Mouse (Mus musculus) layer of hippocampus, adult 18-20 months (tissue): ENCODE measurements at regions not wholly inside any gene's neighbourhood (a gene's known extent, or its start where the extent isn't known, plus 50 kb on each side); places are given as distances from the start of the nearest gene placed in this dataset.
"Not testable (repeated sequence)": the region's sequence is repeated elsewhere in the genome, so short reads cannot be mapped to it uniquely, and the experiment has no call there.

Experiments used
- DNase-seq, 2 experiments: peaks; one replicate each; pipeline ENCODE4 v3.0.0; 2022; ENCODE audit warnings: low spot score in 2 of 2

DNA sequence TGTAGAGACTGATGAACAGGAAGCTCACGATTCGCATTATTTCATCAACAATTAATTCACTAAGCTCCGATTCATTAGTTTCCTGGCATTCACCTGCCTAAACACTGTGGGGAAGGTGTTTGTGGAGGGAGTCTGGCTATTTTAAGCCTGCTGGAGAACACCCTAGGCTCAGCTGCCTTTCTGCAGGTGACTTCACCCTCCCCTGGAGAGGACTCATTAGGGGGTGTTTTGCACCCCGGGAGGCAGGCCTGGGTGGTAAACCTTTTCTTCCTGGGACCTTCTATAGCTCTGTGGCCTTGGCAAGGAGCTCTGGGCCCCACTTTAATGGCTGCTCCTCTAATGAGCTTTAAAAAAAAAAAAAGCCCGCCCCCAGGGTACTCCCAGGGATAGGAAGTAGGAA, 55.4 kb upstream of the Bnc1 start:
- DNase-seq, result no peak

DNA sequence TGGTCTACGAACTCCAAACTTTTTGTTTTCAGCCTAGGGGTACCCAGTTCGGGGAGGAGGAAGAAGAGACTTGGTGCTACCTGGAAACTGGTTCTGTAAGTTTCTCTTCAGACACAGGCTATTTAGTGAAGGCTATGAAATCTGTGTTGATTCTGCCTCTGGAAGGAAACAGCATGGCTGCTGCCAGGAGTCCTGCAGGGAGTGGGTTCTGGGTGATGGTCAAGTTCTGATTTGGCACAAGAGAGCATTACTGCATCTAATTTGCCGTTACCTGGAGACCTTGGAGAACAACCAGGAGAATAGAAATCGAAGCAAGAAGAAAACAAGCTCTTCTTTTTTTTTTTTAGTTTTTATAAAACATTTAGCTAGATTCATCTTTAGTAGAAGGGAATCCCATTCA, 61.3 kb upstream of the Bnc1 start:
- no peak for DNase-seq

DNA sequence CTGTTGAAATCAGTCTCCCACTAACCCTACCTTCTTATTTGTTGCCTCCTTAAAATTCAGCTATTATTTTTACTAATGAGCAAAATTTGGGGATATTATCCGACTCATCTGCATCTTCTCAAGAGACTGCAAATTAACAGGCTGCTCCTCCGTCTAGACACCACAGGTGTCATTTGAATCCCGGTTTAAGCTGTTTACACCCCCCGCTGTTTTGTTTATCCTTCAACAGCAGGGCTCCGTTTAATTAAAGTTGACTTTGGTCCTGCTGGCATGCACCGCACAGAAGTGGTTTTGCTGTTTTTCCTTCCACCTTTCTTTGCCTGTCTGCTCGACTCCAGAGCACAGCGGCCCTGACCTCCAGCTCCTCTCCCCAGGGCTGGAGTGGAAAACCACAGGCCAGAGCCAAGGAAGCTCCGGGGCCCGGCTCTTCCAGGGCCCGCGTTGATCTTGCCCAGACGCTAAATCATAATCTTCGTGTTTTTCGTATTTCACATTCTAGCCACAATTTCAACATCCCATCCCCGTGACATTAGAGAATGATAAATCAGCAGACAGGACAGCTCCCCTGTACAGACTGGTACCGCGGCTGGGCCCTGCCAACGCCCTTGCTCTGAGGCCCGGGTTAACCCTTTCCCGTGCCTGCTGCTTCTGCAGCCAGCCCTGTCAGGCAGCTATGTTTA, 64.6 kb upstream of the Bnc1 start:
- DNase-seq, result no peak

DNA sequence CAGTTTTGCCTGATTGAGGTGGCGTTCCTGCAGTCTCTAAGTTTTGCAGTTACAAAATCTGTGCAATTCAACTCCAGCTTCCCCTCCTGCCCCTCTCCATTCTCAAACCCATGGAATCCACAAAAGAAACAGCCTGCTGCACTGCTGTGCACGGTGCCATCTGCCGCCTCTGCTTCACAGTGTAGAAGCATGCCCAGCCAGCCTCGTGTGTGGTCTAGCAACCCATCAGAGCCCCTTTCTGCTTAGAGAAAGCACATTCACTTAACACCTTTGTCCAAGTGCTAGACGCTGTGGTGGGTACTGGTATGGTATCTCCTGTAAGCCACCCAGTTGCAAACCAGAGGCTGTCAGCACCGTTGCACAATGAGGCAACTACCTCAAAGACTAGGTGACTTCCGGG, 71.3 kb upstream of the Bnc1 start:
- DNase-seq, result no peak

DNA sequence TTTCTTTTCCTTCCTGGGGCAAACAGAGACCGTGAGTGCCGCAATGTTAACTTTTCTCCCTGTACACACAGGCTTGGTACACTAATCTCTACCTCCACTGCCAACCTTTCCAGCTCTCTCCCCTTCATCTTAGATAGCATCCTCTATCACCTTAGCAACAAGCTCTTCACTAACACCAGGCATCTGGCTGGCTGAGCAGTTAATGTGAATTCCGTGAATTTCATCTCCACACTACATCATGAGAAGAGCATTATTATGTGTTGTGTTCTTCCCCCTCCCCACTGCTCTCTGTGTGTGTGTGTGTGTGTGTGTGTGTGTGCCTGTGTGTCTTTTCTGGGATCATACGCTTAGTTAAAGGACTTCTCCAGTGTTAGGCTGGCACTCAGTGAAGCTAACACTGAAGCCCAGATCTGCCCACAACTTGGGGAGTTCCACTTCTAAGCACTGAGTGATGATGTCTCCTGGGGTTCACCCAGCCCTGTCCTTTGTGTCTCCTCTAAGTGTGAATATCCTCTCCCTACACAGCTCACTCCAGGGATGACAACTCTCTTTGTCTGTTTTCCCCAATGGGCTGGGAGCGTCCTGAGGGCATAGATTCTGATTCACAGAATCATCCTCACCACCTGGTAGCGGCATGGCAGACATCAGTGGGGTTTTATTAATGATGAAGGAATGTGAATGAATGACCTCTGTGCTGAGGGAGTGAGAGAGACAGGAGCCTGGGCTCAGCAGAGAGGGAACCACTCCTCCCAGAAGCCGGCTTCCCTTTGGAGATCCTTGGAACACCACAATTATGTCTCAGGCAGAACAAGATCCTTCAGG, 77.7 kb upstream of the Bnc1 start:
- no peak for DNase-seq

DNA sequence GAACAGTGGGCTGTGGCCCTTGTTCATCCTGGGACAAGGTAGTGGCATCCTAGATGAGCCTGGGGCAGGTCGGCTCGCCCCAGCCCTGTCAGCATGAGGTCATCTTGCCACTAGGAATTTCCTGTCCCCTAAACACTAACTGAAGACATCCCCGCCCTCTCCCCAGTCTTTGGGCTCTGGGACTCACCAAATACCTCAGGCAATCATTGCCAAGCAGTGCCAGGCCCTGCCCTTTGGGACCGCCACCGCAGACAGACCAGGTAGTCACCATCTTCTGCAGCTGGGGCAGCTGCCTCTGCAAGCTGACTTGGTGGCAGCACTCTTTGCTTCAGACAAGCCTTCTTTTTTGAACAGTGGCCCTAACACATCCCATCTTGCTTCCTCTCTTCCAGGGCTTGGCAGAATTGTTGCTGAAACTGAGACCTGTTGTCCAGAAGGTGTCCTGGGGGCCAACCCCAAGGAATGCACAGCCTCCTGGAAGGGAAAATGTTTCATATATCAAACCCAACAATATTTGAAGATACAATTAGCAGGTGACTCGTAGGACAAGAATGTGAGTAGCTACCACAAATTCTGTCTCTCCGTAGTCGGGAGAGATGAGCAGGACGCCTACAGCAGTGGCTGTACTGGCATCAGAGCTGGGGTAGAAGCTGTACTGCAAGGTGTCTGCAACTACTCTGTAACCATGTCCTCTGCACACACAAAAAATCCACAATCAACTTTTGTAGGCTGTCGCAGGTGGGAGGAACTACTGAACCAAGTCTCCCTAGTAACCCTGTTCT, 79.0 kb upstream of the Bnc1 start:
- DNase-seq, result no peak

DNA sequence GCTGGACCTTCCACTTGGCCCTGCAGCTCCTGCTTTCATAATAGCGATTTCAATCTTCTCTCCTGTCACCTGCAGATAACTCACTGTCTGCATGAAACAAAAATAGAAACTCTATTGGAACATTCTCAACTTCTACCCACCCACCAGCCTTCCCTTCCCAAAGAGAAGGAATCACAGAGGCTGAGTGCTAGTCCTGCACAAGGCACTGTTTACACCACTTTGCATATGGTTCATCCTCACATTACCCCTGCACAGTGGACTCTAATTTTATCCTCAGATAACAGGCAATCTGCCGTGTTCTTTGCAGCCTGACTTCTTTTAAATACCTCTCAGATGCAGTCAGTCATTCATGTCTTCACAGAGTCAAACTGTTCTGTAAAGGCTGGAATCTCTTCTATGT, 83.3 kb upstream of the Bnc1 start:
- DNase-seq, result peak in 1 of 2 experiments; percentile 7

DNA sequence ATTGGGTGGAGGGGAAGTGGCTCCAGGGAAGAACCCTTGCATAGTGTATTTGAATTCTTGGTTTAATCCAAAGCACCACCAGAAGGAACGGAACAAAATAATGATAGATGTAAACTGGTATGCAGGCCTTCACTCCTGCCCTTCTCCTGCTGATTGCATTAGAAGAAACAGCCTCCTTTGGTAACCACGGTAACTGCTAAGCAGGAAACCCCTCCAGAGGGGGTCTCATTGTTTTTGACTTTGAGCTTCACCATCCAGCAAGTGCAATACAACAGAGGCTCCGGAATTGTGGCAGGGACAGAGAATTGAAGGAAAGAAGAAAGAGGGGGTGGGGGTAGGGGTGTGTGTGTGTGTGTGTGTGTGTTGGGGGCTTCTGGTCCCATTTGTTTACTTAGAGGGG, 89.8 kb upstream of the Bnc1 start:
- no peak for DNase-seq

DNA sequence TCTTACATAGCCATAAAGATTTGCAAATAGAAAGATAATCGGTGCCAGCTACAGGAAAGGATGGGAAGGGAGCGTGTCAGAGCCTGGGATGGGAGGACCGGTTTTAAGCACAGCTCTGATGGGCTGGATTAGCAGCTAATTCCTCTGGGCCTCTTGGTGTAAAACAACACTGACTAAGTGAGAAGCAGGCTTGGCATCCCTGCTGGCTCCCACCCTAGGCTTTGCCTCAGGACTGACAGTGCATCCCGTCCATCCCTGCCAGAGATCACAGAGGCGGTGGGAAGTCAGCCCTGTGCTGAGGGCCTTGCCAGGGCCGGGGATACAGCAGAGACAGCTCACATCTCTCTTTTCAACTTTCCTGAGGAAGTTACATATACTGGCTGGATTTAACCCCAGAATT, 90.8 kb upstream of the Sh3gl3 start:
- no peak for DNase-seq

DNA sequence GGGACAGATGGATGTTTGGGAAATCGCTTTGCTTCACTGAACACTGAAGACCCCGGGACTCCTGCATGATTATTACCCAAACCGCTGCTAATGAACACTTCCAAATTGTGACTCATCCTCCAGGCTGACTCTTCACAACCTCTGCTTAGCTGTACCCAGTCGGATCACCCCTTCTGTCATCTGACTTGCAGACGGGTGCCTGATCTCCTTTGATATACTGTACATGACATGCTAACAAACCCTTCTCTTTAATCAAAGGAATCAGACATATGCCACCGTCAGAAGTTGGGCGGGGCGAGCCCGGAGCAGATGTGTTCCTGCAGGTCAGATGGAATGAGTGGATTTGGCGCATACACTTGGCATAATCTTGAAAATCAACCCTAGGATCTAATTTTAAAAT, 89.2 kb upstream of the Sh3gl3 start:
- peak in 1 of 2 experiments; percentile 15 for DNase-seq

DNA sequence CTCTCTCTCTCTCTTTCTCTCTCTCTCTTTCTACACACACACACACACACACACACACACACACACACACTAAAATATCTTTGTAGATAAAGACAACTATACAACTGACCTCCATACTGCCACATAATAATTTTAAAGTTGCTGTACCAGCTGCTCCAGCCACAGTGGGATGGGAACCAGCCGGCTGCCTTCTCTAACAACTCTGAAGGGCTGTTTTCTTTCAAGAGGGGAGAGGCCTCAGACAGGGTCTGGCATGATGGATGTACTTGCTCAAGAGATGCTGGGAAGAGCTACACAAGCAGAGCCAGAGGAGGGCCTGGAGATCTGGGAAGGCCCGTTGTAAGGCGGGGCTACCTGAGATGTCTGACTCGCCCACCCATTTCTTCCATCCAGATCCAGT, 88.4 kb upstream of the Sh3gl3 start:
- no peak for DNase-seq

DNA sequence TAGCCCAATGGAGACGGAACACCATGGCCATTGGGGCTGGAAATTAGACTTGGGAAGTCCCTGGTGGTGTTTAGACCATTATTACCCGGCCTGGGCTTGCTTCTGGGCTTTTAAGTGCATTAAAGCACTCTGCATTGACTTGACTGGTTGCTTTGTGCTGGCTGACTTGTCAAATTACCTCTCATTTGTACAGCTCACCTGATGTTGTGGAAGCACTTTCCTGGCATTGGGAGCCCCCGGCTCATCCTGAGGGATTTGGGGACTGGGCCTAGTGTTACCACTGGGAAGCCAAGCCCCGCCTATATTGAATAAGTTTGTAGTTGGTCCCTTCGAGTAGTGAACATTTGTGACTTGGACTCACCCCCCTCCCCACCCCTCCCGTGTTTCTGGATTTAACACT, 75.5 kb upstream of the Sh3gl3 start:
- no peak for DNase-seq

DNA sequence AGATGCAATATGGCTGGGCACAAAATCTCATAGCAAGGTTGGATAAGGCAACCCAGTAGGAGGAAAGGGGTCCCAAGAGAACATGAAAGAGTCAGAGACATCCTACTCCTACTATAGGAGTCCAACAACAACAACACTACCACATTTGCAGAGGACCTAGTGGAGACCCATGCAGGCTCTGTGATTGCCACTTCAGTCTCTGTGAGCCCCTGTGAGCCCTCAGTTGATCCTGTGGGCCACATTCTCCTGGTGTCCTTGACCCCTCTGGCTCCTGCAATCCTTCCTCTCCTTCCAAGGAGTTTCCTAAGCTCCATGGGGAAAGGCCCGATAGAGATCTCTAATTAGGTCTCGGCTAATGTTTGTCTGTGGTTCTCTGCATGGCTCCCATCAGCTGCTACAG, 72.3 kb upstream of the Sh3gl3 start:
- DNase-seq, result no peak

DNA sequence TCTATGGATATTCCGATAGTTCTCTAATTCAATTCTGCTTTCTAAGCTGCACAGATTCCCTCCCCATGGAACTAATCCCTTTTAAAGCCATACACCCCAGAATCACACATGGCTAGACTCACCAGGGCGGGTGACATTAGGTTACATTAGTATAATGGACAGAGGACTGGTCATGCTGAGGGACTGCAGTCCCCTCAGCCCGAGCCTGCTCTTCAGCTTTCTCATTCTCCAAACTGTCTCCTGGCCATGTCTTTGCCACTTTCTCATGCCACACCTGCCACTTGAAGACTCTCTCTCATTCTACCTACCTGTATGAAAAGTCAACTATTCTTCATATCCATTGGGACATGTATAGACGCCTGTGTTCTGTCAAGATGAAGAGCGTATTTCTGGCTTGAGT, 68.0 kb upstream of the Sh3gl3 start:
- DNase-seq, result no peak

DNA sequence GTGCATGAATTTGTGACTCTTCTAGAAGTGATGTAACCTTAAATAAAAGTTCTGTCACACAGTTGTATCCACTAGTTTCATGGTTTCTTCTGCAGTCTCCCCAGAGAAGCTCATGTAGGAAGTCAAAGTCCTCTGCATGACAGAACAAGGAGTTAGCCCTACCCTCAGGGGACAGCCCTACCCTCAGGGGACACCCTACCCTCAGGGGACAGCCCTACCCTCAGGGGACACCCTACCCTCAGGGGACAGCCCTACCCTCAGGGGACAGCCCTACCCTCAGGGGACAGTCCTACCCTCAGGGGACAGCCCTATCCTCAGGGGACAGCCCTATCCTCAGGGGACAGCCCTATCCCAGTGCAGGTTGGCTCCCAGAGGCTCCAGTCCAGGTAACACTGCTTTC, 64.5 kb upstream of the Sh3gl3 start:
- not testable (repeated sequence) for DNase-seq

DNA sequence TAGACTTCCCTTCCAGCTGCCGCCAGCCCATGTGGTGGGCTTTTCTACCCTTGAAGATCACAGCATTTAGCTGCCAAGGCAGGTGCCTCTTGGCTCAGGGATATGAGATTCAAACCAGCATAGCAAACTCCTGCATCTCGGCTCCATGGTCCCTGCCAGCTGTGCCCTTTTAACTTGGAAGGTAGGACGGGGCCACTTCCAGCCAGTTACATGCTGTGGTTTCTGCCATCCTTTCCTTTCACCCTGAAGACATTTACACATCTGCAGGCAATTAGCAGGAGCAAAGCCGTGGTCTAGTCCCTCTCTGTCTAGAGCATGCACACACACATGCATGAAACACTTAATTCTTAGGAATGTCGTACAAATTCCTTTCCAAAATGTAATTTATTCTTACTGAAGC, 64.1 kb upstream of the Sh3gl3 start:
- no peak for DNase-seq

DNA sequence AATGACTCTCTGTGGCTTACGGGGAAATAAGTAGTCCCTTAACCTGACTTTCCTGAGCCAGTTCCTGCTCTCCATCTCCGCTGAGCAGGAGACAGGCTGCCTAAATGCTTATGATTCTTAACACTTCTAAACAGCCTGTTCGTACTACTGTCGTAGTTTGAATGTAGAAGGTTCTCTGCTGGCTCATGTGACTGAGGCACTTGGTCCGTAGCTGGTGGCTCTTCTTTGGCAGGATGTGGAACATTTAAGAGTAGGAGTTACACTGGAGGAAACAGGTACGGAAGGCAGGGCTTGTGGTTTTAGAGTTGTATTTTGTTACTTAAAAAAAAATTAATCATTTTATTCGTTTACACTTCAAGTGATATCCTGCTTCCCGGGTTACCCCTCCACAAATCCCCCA, 63.7 kb upstream of the Sh3gl3 start:
- no peak for DNase-seq

DNA sequence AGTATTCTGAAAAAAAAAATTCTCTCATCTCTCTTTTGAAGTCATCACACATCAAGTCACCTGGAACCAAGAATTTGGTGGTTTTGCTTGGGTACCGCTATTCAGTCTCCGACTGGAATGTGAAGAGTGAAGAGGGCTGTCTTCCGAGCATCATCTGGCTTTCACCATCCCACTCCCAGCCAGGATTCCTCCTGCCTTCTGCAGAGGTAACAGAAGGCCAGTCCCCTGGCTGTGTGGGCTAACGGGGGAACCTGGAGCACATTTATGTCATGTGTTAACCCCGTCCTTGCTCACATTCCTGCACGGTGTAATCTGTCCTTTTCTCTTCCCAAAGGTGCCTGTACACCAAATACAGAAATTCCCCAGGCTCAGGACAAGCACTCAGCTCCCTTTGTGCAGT, 61.6 kb upstream of the Sh3gl3 start:
- DNase-seq, result no peak

DNA sequence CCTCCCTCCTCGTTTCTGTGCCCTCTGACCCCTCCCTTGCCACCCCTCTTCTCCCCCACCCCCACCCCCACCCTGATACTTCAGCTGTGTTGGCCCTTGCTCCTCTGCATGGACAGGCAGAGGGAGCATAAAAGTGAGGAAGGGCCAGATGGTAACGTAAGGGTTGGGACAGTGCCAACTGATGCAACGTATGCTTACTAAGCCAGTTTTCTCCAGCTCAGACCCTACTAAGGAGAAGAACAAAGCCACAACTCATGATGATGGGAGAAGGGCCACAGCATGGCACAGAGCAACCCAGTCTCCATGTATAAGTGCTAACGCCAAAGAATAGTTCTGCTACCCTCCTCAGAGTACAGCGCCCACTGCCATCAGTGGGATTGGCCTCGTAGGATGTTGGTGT, 58.0 kb upstream of the Sh3gl3 start:
- no peak for DNase-seq

DNA sequence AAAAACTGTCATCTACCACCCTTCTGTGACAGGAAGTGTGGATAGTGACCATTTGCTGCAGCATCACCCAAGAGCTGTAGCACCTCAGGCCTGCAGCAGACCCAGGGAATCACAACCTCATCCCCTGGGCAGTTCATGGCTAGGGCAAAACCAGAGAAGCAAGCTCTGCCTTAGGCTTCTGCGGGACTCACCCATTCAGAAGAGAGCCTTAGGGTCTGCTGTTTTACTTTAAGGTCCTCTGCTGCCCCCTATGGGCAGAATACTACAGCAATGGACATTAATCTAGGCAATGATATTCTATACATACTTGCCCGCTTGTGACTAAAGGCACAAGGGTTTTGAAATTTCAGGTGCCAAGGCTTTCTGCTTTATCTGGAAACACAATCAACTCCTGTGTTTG, 54.4 kb upstream of the Sh3gl3 start:
- peak; percentile 58 to 94 for DNase-seq

DNA sequence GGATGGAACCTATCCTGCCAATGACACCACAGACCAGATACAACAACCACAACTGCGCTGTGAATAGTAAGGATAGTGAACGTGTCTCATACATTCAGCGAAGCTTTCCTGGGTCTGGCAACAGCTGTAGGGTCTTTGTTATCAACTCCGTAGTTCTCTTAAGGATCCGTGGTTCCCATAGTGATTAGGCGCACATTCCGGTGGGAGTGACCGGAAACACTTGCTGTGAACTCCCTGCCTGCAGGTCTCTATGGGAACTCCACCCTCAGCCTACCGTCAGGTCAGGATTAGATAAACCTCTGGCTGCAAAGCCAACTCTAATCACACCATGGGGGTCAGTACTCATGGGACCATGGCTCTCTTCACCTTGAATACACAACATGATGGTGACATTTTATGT, 53.8 kb upstream of the Sh3gl3 start:
- DNase-seq, result no peak

DNA sequence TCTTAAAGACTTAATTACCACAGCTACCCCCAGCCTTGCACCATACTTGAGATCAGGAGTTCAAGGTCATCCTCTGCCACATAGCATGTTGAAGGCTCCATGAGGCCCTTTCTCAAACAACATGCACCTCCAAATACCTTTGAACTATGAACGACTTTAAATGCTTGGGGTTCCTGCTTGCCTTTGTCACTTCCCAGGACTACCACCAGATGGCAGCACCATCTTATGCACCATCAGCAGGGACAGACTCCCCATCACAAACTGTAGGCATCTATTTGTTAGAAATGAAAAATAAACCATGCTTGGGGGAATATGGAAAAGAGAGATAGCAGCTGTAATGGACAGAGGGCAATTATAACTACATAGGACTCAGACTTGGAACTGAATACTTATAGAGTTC, 51.9 kb upstream of the Sh3gl3 start:
- peak; percentile 47 to 84 for DNase-seq
